Mouse (Mus musculus) kidney, adult 8-10 months (tissue): ENCODE measurements around the gene Crx.

Experiments
- DNase-seq, 2 experiments: peaks; one replicate each; pipeline ENCODE4 v3.0.0; 2022

Gene Crx

DNA sequence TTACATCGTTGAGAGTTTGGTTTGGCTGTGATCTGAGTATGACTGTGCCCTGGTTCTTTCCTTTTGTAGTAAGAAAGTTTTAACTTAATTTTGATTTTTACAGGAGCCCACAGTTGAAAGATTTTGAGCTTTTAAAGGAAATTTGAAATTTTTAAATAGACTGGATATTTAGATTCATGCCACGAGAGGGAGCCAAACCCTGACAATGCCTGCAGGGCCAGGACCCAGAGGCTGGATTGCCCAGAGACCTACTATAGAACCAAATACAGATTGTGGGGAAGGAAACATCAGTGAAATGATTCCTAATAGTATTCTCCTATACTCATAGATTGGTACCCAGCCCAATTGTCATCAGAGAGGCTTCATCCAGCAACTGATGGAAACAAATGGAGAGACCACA, 20.1 kb downstream of the Crx start:
- no peak for DNase-seq

DNA sequence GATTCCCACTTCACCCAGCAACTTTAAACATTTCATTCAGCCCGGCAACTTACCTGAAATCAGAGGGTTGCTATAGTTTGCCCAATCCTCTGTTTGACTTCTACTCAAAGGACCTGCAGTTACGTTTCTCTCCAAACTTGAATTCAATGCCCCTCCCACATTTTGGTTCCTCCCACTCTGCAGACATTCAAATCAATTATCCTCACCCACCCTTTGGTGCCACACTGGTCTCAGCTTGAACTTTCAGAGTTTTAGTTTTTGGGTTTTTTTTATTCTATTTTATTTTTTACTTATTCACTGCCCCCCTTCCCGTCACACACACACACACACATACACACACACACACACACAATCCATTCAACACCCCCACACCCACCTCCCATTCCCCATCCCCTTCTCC, 40.2 kb downstream of the Crx start, which contains the start of gene Obox6:
TSS of gene Obox6 (minus strand) at position 101 of the 400 bp plus-strand sequence.
- no peak for DNase-seq
